Mouse (Mus musculus) intestine, embryonic 16.5 days (tissue): ENCODE measurements at regions not wholly inside any gene's neighbourhood (a gene's known extent, or its start where the extent isn't known, plus 50 kb on each side); places are given as distances from the start of the nearest gene placed in this dataset.

Experiments
- ATAC-seq: fragments of 200-750 bp; cut with Nextera tagmentation; 2 replicates; pipeline ENCODE4 v1.8.0; 2017; ENCODE audit warnings: moderate TSS enrichment, moderate library complexity
- H3K27ac ChIP-seq: fragments of 300-500 bp; sonication (generic); 2 replicates; pipeline ENCODE4 v1.5.1; 2014; ENCODE audit warnings: mild to moderate bottlenecking, low read length
- H3K27me3 ChIP-seq: fragments of 300-500 bp; sonication (generic); replicated peaks from 2 replicates; pipeline ENCODE4 v1.6.1; 2014; ENCODE audit warnings: low read length, control low read depth, mixed read lengths; ENCODE audit not compliant: control insufficient read depth, insufficient read depth
- H3K36me3 ChIP-seq: fragments of 300-500 bp; sonication (generic); 2 replicates; pipeline ENCODE4 v1.6.1; 2014; ENCODE audit warnings: low read length, control low read depth; ENCODE audit not compliant: control insufficient read depth, insufficient read depth
- H3K4me1 ChIP-seq: fragments of 300-500 bp; sonication (generic); 2 replicates; pipeline ENCODE4 v1.6.1; 2014; ENCODE audit warnings: low read length, control low read depth, mixed read lengths; ENCODE audit not compliant: control insufficient read depth, insufficient read depth
- H3K4me2 ChIP-seq: fragments of 300-500 bp; sonication (generic); 2 replicates; pipeline ENCODE4 v1.6.1; 2014; ENCODE audit warnings: low read depth, low read length, control low read depth
- H3K4me3 ChIP-seq: fragments of 300-500 bp; sonication (generic); 2 replicates; pipeline ENCODE4 v1.5.1; 2014; ENCODE audit warnings: mild to moderate bottlenecking, low read length
- H3K9ac ChIP-seq: fragments of 300-500 bp; sonication (generic); 2 replicates; pipeline ENCODE4 v1.6.1; 2014; ENCODE audit warnings: low read depth, low read length
- H3K9me3 ChIP-seq: fragments of 300-500 bp; sonication (generic); 2 replicates; pipeline ENCODE4 v1.6.1; 2016; ENCODE audit warnings: low read length, control low read depth; ENCODE audit not compliant: control insufficient read depth
- whole genome bisulfite sequencing: fragments of 180-500 bp; shearing (Covaris S2); extraction: QIAGEN DNeasy Blood & Tissue Kit; methylation state at CpG from one replicate; pipeline ENCODE4 v1.1.7; 2014; 5-methylcytosine and 5-hydroxymethylcytosine counted together

GRCm38 (mm10) chr9:122629171-122629904 lies 117.8 kb upstream of the Topaz1 start:
- H3K4me3 ChIP-seq: no peak overlapping the region
- no peaks in the 10 kb centered on the region for H3K27me3 ChIP-seq
- H3K4me2 ChIP-seq: no peak overlapping the region
- H3K36me3 ChIP-seq: no peaks in the 10 kb centered on the region
- H3K27ac ChIP-seq: no peak overlapping the region
- H3K9me3 ChIP-seq: no peaks in the 10 kb centered on the region
- WGBS: 27% methylated on average over 18 of the region's 18 CpGs
- H3K9ac ChIP-seq: no peak overlapping the region
- ATAC-seq: no peak
- H3K4me1 ChIP-seq: peaks cover 3% of the 10 kb centered on the region; the same call in 1 of the 2 replicates

- no peak for ATAC-seq
- no peak overlapping the region for H3K9ac ChIP-seq
- no peaks in the 10 kb centered on the region for H3K36me3 ChIP-seq
- H3K4me1 ChIP-seq: peaks cover 3% of the 10 kb centered on the region; the same call in 1 of the 2 replicates
- no peaks in the 10 kb centered on the region for H3K9me3 ChIP-seq
- whole genome bisulfite sequencing: 72% methylated on average over 9 of the region's 9 CpGs
- no peak overlapping the region for H3K4me2 ChIP-seq
- H3K4me3 ChIP-seq: no peak overlapping the region
- H3K27ac ChIP-seq: no peak overlapping the region
- no peaks in the 10 kb centered on the region for H3K27me3 ChIP-seq
These were observed 115.4 kb upstream of the Topaz1 start for GRCm38 (mm10) chr9:122631793-122632192.

- Histone ChIP-seq H3K4me2 (no peak overlapping the region), H3K4me1 (peaks cover 3% of the 10 kb centered on the region; the same call in 1 of the 2 replicates), H3K36me3 (no peaks in the 10 kb centered on the region), H3K9ac (no peak overlapping the region), H3K4me3 (no peak overlapping the region), H3K9me3 (no peaks in the 10 kb centered on the region), H3K27me3 (no peaks in the 10 kb centered on the region), H3K27ac (no peak overlapping the region)
- ATAC-seq: no peak
- WGBS: 75% methylated on average over 1 of the region's 1 CpGs
These were observed 113.7 kb upstream of the Topaz1 start for GRCm38 (mm10) chr9:122633484-122633883.

- no peaks in the 10 kb centered on the region for H3K9me3 ChIP-seq
- no peak overlapping the region for H3K9ac ChIP-seq
- no peaks in the 10 kb centered on the region for H3K36me3 ChIP-seq
- H3K27ac ChIP-seq: no peak overlapping the region
- no peak for ATAC-seq
- 46% methylated on average over 10 of the region's 10 CpGs for WGBS
- H3K27me3 ChIP-seq: no peaks in the 10 kb centered on the region
- H3K4me2 ChIP-seq: no peak overlapping the region
- H3K4me1 ChIP-seq: no peaks in the 10 kb centered on the region
- no peak overlapping the region for H3K4me3 ChIP-seq
These were observed 111.8 kb upstream of the Topaz1 start for GRCm38 (mm10) chr9:122635138-122635964.

GRCm38 (mm10) chr9:122637591-122637990 lies 109.6 kb upstream of the Topaz1 start:
- H3K36me3 ChIP-seq: no peaks in the 10 kb centered on the region
- H3K9ac ChIP-seq: no peak overlapping the region
- H3K4me3 ChIP-seq: no peak overlapping the region
- H3K4me2 ChIP-seq: no peak overlapping the region
- no peaks in the 10 kb centered on the region for H3K9me3 ChIP-seq
- no peak for ATAC-seq
- no peaks in the 10 kb centered on the region for H3K27me3 ChIP-seq
- no peak overlapping the region for H3K27ac ChIP-seq
- H3K4me1 ChIP-seq: no peaks in the 10 kb centered on the region
- 55% methylated on average over 3 of the region's 3 CpGs for WGBS

- H3K27ac ChIP-seq: no peak overlapping the region
- H3K4me3 ChIP-seq: no peak overlapping the region
- no peaks in the 10 kb centered on the region for H3K27me3 ChIP-seq
- no peaks in the 10 kb centered on the region for H3K36me3 ChIP-seq
- 89% methylated on average over 4 of the region's 4 CpGs for WGBS
- H3K9ac ChIP-seq: no peak overlapping the region
- no peak overlapping the region for H3K4me2 ChIP-seq
- no peak for ATAC-seq
- no peaks in the 10 kb centered on the region for H3K4me1 ChIP-seq
- no peaks in the 10 kb centered on the region for H3K9me3 ChIP-seq
These were observed 107.9 kb upstream of the Topaz1 start for GRCm38 (mm10) chr9:122639239-122639638.

- WGBS: 31% methylated on average over 7 of the region's 7 CpGs
- Histone ChIP-seq H3K36me3 (no peaks in the 10 kb centered on the region), H3K27me3 (no peaks in the 10 kb centered on the region), H3K4me1 (no peaks in the 10 kb centered on the region), H3K4me2 (no peak overlapping the region), H3K27ac (no peak overlapping the region), H3K9ac (no peak overlapping the region), H3K9me3 (no peaks in the 10 kb centered on the region), H3K4me3 (no peak overlapping the region)
- ATAC-seq: no peak
These were observed 104.2 kb upstream of the Topaz1 start for GRCm38 (mm10) chr9:122642913-122643312.

- Histone ChIP-seq H3K4me1 (no peaks in the 10 kb centered on the region), H3K36me3 (no peaks in the 10 kb centered on the region)
- 68% methylated on average over 5 of the region's 5 CpGs for WGBS
These were observed 101.6 kb upstream of the Topaz1 start for GRCm38 (mm10) chr9:122645569-122645968.

GRCm38 (mm10) chr9:122650862-122651261 lies 96.3 kb upstream of the Topaz1 start:
- H3K27ac ChIP-seq: no peak overlapping the region
- H3K27me3 ChIP-seq: no peaks in the 10 kb centered on the region
- H3K36me3 ChIP-seq: no peaks in the 10 kb centered on the region
- WGBS: 73% methylated on average over 3 of the region's 3 CpGs
- no peaks in the 10 kb centered on the region for H3K4me1 ChIP-seq
- H3K4me2 ChIP-seq: no peak overlapping the region
- H3K4me3 ChIP-seq: no peak overlapping the region
- no peaks in the 10 kb centered on the region for H3K9me3 ChIP-seq
- no peak overlapping the region for H3K9ac ChIP-seq
- no peak for ATAC-seq

More at GRCm38 (mm10) chr9:122645569-122645968, 101.6 kb upstream of the Topaz1 start:
- Histone ChIP-seq H3K4me2 (no peak overlapping the region), H3K4me3 (no peak overlapping the region), H3K9me3 (no peaks in the 10 kb centered on the region), H3K27me3 (no peaks in the 10 kb centered on the region), H3K9ac (no peak overlapping the region), H3K27ac (no peak overlapping the region)
- ATAC-seq: no peak
